Mouse (Mus musculus) thymus, adult 2 months (tissue): Measurements from ENCODE around the gene Lhfpl2. TPM values are rescaled to one million over a fixed set of nuclear protein-coding genes. Genes with fewer than 3 reads are reported as not detected.

Source experiments
- DNase-seq: peaks from one replicate; pipeline ENCODE4 v3.0.0; 2021
- H3K27ac ChIP-seq: fragments of 200-500 bp; 2 replicates; pipeline ENCODE4 v1.5.1; 2012; ENCODE audit warnings: low read length, control low read depth; ENCODE audit not compliant: control insufficient read depth, insufficient read depth
- H3K27me3 ChIP-seq: fragments of 200-500 bp; 2 replicates; pipeline ENCODE4 v1.6.1; 2012; ENCODE audit warnings: mild to moderate bottlenecking, low read length, moderate library complexity, mixed read lengths; ENCODE audit not compliant: control insufficient read depth, insufficient read depth
- H3K36me3 ChIP-seq: fragments of 200-500 bp; 2 replicates; pipeline ENCODE4 v1.6.1; 2012; ENCODE audit warnings: mild to moderate bottlenecking, low read length, moderate library complexity; ENCODE audit not compliant: control insufficient read depth, insufficient read depth
- H3K4me1 ChIP-seq: fragments of 200-500 bp; replicated peaks from 2 replicates; pipeline ENCODE4 v1.6.1; 2012; ENCODE audit warnings: low read length; ENCODE audit not compliant: control insufficient read depth, insufficient read depth
- H3K4me3 ChIP-seq: fragments of 200-500 bp; 2 replicates; pipeline ENCODE4 v1.5.1; 2012; ENCODE audit warnings: mild to moderate bottlenecking, low read length, control low read depth, moderate library complexity; ENCODE audit not compliant: control insufficient read depth, insufficient read depth
- CTCF ChIP-seq: fragments of 200-500 bp; IDR thresholded peaks from 2 replicates; pipeline ENCODE4 v1.5.1; 2012; ENCODE audit warnings: mild to moderate bottlenecking, control low read depth, low read length, moderate library complexity, borderline replicate concordance; ENCODE audit not compliant: control insufficient read depth, poor library complexity, insufficient read depth; ENCODE audit errors: extremely low read depth
- POLR2A ChIP-seq: fragments of 200-500 bp; IDR thresholded peaks from 2 replicates; pipeline ENCODE4 v1.6.1; 2012; ENCODE audit warnings: mild to moderate bottlenecking, low read length, control low read depth, moderate library complexity; ENCODE audit not compliant: control insufficient read depth, poor library complexity, insufficient read depth; ENCODE audit errors: extremely low read depth
- WGBS: fragments of 180-500 bp; shearing (Covaris S2); methylation state at CpG from one replicate; pipeline ENCODE4 v1.1.7; 2018; 5-methylcytosine and 5-hydroxymethylcytosine counted together
- polyA plus RNA-seq: library from polyadenylated mRNA; depleted of rRNA; stranded (reverse); fragments of >200 nt; gene quantifications from 2 replicates; pipeline ENCODE4 v1.2.3, GENCODE M21; 2012

The Lhfpl2 gene
- polyA plus RNA-seq, 1 experiment: 6.6 TPM

DNA sequence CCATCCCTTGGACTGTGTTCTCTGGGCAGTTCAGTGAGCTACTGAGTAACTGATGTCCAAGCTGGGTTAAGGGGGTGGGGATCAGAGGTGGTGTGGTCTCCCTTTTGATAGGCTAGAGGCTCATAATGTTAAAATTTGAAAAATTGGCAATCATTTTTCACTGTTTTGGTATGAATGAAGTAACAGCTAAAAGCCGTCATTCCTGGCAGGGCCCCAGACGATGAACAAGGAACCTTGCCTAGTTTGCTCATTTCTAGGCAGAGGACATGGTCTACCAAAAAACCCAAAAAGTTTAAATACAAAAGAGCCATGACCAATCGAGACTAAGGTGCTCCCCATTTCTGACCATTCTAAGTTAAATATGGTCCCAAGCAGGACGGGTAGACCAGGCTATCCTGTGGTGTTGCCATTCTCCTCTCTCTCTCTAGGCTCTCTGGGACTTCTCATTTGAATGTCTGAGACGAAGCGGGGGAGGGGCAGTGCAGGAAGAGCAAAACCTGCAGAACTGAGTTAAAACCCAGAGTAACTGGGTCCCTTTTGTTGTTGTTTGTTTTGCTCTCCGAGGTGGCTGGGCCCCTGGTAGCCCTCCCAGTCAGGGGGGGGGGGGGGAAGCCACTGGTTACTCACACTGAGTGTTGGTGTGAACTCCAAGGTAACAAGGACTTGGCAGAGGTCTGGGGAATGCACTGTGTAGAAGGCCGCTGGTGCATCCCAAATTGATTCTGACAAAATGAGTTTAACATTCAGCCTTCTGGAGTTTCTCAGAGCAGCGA, 98.2 kb downstream of the Lhfpl2 start:
- H3K4me1 ChIP-seq: no peaks in the 10 kb centered on the region
- 81% methylated on average over 9 of the region's 9 CpGs for WGBS
- no peaks in the 10 kb centered on the region for H3K36me3 ChIP-seq
- no peak for TF ChIP-seq CTCF
- TF ChIP-seq POLR2A: no peak
- H3K4me3 ChIP-seq: no peak overlapping the region
- no peaks in the 10 kb centered on the region for H3K27me3 ChIP-seq
- no peak for DNase-seq
- H3K27ac ChIP-seq: no peak overlapping the region

GRCm38 (mm10) chr13:94158864-94159477, 101.4 kb downstream of the Lhfpl2 start:
- no peak overlapping the region for H3K27ac ChIP-seq
- H3K4me1 ChIP-seq: no peaks in the 10 kb centered on the region
- H3K27me3 ChIP-seq: no peaks in the 10 kb centered on the region
- 85% methylated on average over 6 of the region's 6 CpGs for WGBS
- DNase-seq: no peak
- no peak overlapping the region for H3K4me3 ChIP-seq
- TF ChIP-seq POLR2A (no peak), CTCF (no peak)
- H3K36me3 ChIP-seq: no peaks in the 10 kb centered on the region

- H3K27ac ChIP-seq: no peak overlapping the region
- no peak for DNase-seq
- no peaks in the 10 kb centered on the region for H3K27me3 ChIP-seq
- TF ChIP-seq CTCF: no peak
- TF ChIP-seq POLR2A: no peak
- no peaks in the 10 kb centered on the region for H3K36me3 ChIP-seq
- WGBS: 91% methylated on average over 7 of the region's 7 CpGs
- H3K4me1 ChIP-seq: no peaks in the 10 kb centered on the region
- no peak overlapping the region for H3K4me3 ChIP-seq
Measured at GRCm38 (mm10) chr13:94159478-94160220, 102.1 kb downstream of the Lhfpl2 start.

DNA sequence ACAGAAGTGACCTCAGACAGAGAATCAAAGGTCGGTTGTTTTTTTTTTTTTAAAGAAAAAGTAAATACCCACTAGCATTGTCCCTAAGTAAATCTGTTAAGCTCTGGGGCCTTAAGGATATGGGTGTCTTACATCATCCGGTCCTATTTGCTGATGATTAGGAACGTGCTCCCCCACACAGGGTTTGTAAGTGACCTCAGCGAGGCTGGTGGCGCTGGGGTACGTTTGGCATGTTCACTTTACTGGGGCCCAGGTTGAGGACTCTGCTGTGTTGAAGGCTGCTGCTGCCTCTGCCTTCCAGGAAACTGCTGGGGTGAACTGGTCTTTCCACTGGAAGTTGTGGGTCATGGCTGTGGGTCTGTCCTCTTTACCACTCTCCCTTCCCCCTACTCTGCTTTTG, 106.9 kb downstream of the Lhfpl2 start:
- no peaks in the 10 kb centered on the region for H3K36me3 ChIP-seq
- no peak overlapping the region for H3K4me3 ChIP-seq
- H3K4me1 ChIP-seq: no peaks in the 10 kb centered on the region; the same call in 1 of the 2 replicates
- no peak overlapping the region for H3K27ac ChIP-seq
- 89% methylated on average over 6 of the region's 6 CpGs for WGBS
- DNase-seq: no peak
- no peak for TF ChIP-seq CTCF
- no peak for TF ChIP-seq POLR2A
- H3K27me3 ChIP-seq: no peaks in the 10 kb centered on the region

- H3K27me3 ChIP-seq: no peaks in the 10 kb centered on the region; the same call in 1 of the 2 replicates
- WGBS: 94% methylated on average over 5 of the region's 5 CpGs
- TF ChIP-seq CTCF (no peak), POLR2A (no peak)
- no peaks in the 10 kb centered on the region for H3K36me3 ChIP-seq
- no peak overlapping the region for H3K4me3 ChIP-seq
- no peak for DNase-seq
- peaks cover 2% of the 10 kb centered on the region; the same call in 1 of the 2 replicates for H3K4me1 ChIP-seq
- no peak overlapping the region for H3K27ac ChIP-seq
Measured at GRCm38 (mm10) chr13:94168319-94168718, 110.7 kb downstream of the Lhfpl2 start.

GRCm38 (mm10) chr13:94169325-94169916, 111.8 kb downstream of the Lhfpl2 start:
- 57% methylated on average over 6 of the region's 6 CpGs for WGBS
- Histone ChIP-seq H3K27ac (no peak overlapping the region), H3K4me1 (peaks cover 10% of the 10 kb centered on the region), H3K36me3 (no peaks in the 10 kb centered on the region), H3K27me3 (no peaks in the 10 kb centered on the region; the same call in 1 of the 2 replicates), H3K4me3 (no peak overlapping the region)
- no peak for TF ChIP-seq POLR2A
- no peak for TF ChIP-seq CTCF
- no peak for DNase-seq
